Mouse (Mus musculus) forebrain, embryonic 15.5 days (tissue): ENCODE data around the gene Rapgef5. TPM values are rescaled to one million over a fixed set of nuclear protein-coding genes. Genes with fewer than 3 reads are reported as not detected.
A peak's percentile ranks its signal among the peaks of the same experiment; 100 is the strongest.

Experiments used
- ATAC-seq: fragments of 200-750 bp; cut with Nextera tagmentation; replicated peaks from 2 replicates; pipeline ENCODE4 v1.8.0; 2017; ENCODE audit warnings: mild to moderate bottlenecking, moderate TSS enrichment, moderate library complexity
- H3K27ac ChIP-seq: fragments of 300-500 bp; sonication (generic); replicated peaks from 2 replicates; pipeline ENCODE4 v1.5.1; 2015; ENCODE audit warnings: mild to moderate bottlenecking, inconsistent platforms
- H3K27me3 ChIP-seq: fragments of 300-500 bp; sonication (generic); 2 replicates; pipeline ENCODE4 v1.6.1; 2015; ENCODE audit warnings: inconsistent platforms
- H3K36me3 ChIP-seq: fragments of 300-500 bp; sonication (generic); 2 replicates; pipeline ENCODE4 v1.6.1; 2015; ENCODE audit warnings: mild to moderate bottlenecking, inconsistent platforms
- H3K4me1 ChIP-seq: fragments of 300-500 bp; sonication (generic); 2 replicates; pipeline ENCODE4 v1.6.1; 2015; ENCODE audit warnings: inconsistent platforms
- H3K4me2 ChIP-seq: fragments of 300-500 bp; sonication (generic); replicated peaks from 2 replicates; pipeline ENCODE4 v1.6.1; 2015; ENCODE audit warnings: mild to moderate bottlenecking, inconsistent platforms
- H3K4me3 ChIP-seq: fragments of 300-500 bp; sonication (generic); 2 replicates; pipeline ENCODE4 v1.5.1; 2015; ENCODE audit warnings: mild to moderate bottlenecking, inconsistent platforms
- H3K9ac ChIP-seq: fragments of 300-500 bp; sonication (generic); replicated peaks from 2 replicates; pipeline ENCODE4 v1.6.1; 2015; ENCODE audit warnings: mild to moderate bottlenecking, inconsistent platforms
- H3K9me3 ChIP-seq: fragments of 300-500 bp; sonication (generic); 2 replicates; pipeline ENCODE4 v1.6.1; 2016; ENCODE audit warnings: inconsistent platforms
- WGBS: fragments of 180-500 bp; shearing (Covaris S2); methylation state at CpG from one replicate; pipeline ENCODE4 v1.1.7; 2015; ENCODE audit warnings: mixed read lengths; 5-methylcytosine and 5-hydroxymethylcytosine counted together
- polyA plus RNA-seq: library from polyadenylated mRNA; unstranded; fragments of >200 nt; fragmentation: Nextera tagmentation; extraction: Ambion mirVana; gene quantifications from 2 replicates; pipeline ENCODE4 v1.2.1, GENCODE M21; 2015

The Rapgef5 gene
- polyA plus RNA-seq, 1 experiment from 2014 or later, result 31.0 TPM

DNA sequence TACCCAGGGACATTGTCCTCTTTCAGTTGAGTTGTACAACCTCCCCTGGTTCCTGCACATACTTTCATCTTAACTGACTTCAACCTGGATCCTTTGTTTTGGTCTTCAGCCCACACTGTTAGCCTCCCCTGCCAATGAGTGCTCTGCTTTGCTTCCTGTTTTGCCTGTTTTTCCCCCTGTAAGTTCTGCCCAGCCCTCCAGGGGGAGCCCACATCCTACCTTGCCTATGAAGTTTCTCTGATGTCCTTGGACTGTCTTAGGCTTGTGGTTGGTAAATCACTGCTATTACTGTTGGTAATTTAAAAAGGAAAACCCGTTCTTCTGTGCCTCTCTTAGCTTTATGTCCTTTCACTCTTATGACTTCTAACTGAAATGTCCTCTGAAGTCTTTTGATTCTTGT, 69.8 kb downstream of the Rapgef5 start:
- ATAC-seq, result no peak
- no peaks in the 10 kb centered on the region for H3K9me3 ChIP-seq

GRCm38 (mm10) chr12:117589186-117589585, 72.9 kb downstream of the Rapgef5 start:
- Histone ChIP-seq H3K4me1 (no peaks in the 10 kb centered on the region), H3K27me3 (no peaks in the 10 kb centered on the region), H3K4me2 (no peak overlapping the region), H3K9me3 (no peaks in the 10 kb centered on the region), H3K9ac (no peak overlapping the region), H3K4me3 (no peak overlapping the region), H3K36me3 (no peaks in the 10 kb centered on the region), H3K27ac (no peak overlapping the region)
- ATAC-seq, result no peak
- WGBS, result 98% methylated on average over 2 of the region's 2 CpGs

More for the DNA sequence above, 69.8 kb downstream of the Rapgef5 start:
- H3K4me3 ChIP-seq, result no peak overlapping the region
- no peaks in the 10 kb centered on the region for H3K27me3 ChIP-seq
- no peak overlapping the region for H3K9ac ChIP-seq
- H3K4me1 ChIP-seq, result no peaks in the 10 kb centered on the region
- no peak overlapping the region for H3K27ac ChIP-seq
- no peaks in the 10 kb centered on the region for H3K36me3 ChIP-seq
- no peak overlapping the region for H3K4me2 ChIP-seq
- 39% methylated on average over 1 of the region's 1 CpGs for WGBS

GRCm38 (mm10) chr12:117592019-117592418, 75.7 kb downstream of the Rapgef5 start:
- H3K27me3 ChIP-seq, result no peaks in the 10 kb centered on the region
- no peak overlapping the region for H3K9ac ChIP-seq
- no peak overlapping the region for H3K4me2 ChIP-seq
- H3K36me3 ChIP-seq, result no peaks in the 10 kb centered on the region
- WGBS, result 37% methylated on average over 2 of the region's 2 CpGs
- no peak overlapping the region for H3K4me3 ChIP-seq
- no peaks in the 10 kb centered on the region for H3K9me3 ChIP-seq
- H3K27ac ChIP-seq, result no peak overlapping the region
- ATAC-seq, result no peak
- H3K4me1 ChIP-seq, result no peaks in the 10 kb centered on the region

DNA sequence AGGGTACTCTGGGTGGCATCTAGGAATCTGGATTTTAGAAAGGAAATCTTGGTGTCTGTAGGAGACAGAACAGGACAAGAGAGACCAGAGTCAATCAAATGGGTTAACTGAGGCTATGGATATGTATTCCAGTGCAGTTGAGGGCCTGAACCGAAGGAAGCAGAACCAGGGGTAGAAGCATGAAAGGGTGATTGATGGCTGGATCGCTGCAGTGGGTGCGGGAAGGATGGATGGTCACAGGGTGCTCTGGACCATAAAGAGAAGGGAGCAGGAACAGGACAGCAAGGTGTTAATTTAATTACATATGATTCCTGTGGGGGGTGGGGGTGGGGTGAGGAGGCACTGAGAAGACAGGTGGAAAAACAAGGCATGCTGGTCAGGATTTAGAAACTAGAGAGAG, 76.3 kb downstream of the Rapgef5 start:
- 65% methylated on average over 3 of the region's 3 CpGs for WGBS
- Histone ChIP-seq H3K27ac (no peak overlapping the region), H3K27me3 (no peaks in the 10 kb centered on the region), H3K36me3 (no peaks in the 10 kb centered on the region), H3K4me2 (no peak overlapping the region), H3K9me3 (no peaks in the 10 kb centered on the region), H3K4me3 (no peak overlapping the region), H3K9ac (no peak overlapping the region), H3K4me1 (no peaks in the 10 kb centered on the region)
- ATAC-seq, result no peak

DNA sequence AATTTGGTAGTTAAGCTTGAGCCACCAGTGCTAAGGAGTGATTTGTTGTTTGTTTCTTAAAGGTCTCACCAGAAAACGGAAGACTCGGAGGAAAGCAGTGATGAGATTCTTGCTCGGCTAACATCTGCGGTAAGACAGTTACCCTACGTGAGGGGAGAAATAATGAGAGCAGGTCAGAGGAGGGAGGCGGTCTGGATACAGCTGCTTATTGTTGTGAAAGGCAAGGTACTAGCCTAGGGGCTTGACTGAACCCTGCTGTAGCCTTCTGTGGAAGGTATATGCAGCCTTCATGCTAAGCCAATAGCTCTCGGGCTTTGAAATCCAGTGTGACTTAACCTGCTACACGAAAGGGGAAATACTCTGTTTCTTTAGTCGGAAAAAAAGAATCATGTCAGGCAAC, 78.9 kb downstream of the Rapgef5 start:
- Histone ChIP-seq H3K4me3 (no peak overlapping the region), H3K27me3 (no peaks in the 10 kb centered on the region), H3K9ac (no peak overlapping the region), H3K4me2 (no peak overlapping the region), H3K9me3 (no peaks in the 10 kb centered on the region), H3K27ac (no peak overlapping the region), H3K36me3 (no peaks in the 10 kb centered on the region), H3K4me1 (no peaks in the 10 kb centered on the region)
- no peak for ATAC-seq
- 73% methylated on average over 9 of the region's 9 CpGs for WGBS

- no peak overlapping the region for H3K9ac ChIP-seq
- H3K4me1 ChIP-seq, result no peaks in the 10 kb centered on the region
- no peaks in the 10 kb centered on the region for H3K9me3 ChIP-seq
- H3K27ac ChIP-seq, result no peak overlapping the region
- no peak overlapping the region for H3K4me2 ChIP-seq
- H3K27me3 ChIP-seq, result no peaks in the 10 kb centered on the region
- no peak overlapping the region for H3K4me3 ChIP-seq
- ATAC-seq, result no peak
- 70% methylated on average over 2 of the region's 2 CpGs for WGBS
- H3K36me3 ChIP-seq, result no peaks in the 10 kb centered on the region
Measured at GRCm38 (mm10) chr12:117598190-117598589, 81.9 kb downstream of the Rapgef5 start.

GRCm38 (mm10) chr12:117605966-117606365, 89.7 kb downstream of the Rapgef5 start:
- Histone ChIP-seq H3K4me1 (no peaks in the 10 kb centered on the region), H3K9me3 (no peaks in the 10 kb centered on the region), H3K27ac (no peak overlapping the region), H3K27me3 (no peaks in the 10 kb centered on the region), H3K4me2 (no peak overlapping the region), H3K36me3 (no peaks in the 10 kb centered on the region), H3K9ac (no peak overlapping the region), H3K4me3 (no peak overlapping the region)
- no peak for ATAC-seq
- 79% methylated on average over 3 of the region's 3 CpGs for WGBS

DNA sequence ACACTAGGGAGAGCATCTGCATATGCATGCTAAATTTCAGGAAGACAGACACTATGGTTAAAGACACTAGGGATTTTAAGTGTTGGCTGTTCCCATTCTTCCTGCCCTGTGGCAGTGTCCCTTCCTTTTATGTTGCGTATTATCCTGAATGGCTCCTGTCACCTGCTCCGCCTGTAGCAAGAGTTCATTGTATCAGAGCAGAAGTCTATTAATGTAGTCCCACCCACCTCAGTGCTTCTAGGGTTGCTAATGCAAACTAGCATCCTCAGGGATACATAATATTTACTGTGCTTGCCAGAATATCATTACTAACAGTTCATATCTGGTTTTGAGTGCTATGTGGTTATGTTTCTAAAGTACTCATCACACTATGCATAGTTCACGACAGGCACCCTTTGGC, 96.4 kb downstream of the Rapgef5 start:
- Histone ChIP-seq H3K4me2 (no peak overlapping the region), H3K27ac (no peak overlapping the region), H3K27me3 (no peaks in the 10 kb centered on the region), H3K9ac (no peak overlapping the region), H3K4me1 (no peaks in the 10 kb centered on the region), H3K9me3 (no peaks in the 10 kb centered on the region), H3K4me3 (no peak overlapping the region), H3K36me3 (no peaks in the 10 kb centered on the region)
- 73% methylated on average over 3 of the region's 3 CpGs for WGBS
- ATAC-seq, result no peak

DNA sequence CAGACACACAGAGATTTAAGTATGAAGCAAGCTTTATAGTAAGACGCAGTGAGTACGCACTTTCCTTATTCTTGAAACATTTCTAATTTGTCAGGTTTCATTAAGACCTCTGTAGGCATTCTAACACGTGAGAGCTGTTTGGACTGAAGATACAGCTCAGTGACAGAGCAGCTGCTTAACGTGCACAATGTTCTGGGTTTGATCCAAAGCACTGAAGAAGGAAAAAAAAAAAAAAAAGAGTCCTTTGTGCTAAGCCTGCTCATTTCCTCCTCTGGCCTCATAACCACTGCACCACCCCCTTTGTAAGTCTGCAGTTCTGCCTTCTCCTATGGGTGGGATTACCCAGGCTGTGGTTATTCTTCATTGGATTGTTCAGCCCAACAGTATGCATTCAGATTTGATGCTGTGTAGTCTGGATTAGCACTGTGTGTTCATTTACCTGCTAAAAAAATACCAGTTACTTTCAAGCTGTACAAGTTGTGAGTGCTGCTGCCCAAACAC, 103.3 kb downstream of the Rapgef5 start:
- no peaks in the 10 kb centered on the region for H3K36me3 ChIP-seq
- H3K9me3 ChIP-seq, result no peaks in the 10 kb centered on the region
- no peak overlapping the region for H3K4me3 ChIP-seq
- H3K4me1 ChIP-seq, result peaks cover 9% of the 10 kb centered on the region; the same call in 1 of the 2 replicates
- no peak overlapping the region for H3K27ac ChIP-seq
- WGBS, result 41% methylated on average over 4 of the region's 4 CpGs
- H3K9ac ChIP-seq, result no peak overlapping the region
- no peak overlapping the region for H3K4me2 ChIP-seq
- no peak for ATAC-seq
- peaks cover 10% of the 10 kb centered on the region for H3K27me3 ChIP-seq

- Histone ChIP-seq H3K27ac (no peak overlapping the region), H3K9me3 (no peaks in the 10 kb centered on the region), H3K9ac (no peak overlapping the region), H3K36me3 (no peaks in the 10 kb centered on the region), H3K4me2 (no peak overlapping the region), H3K4me1 (peaks cover 26% of the 10 kb centered on the region), H3K27me3 (peaks cover 13% of the 10 kb centered on the region), H3K4me3 (no peak overlapping the region)
- WGBS, result 82% methylated on average over 2 of the region's 2 CpGs
- ATAC-seq, result no peak
Measured at GRCm38 (mm10) chr12:117622972-117623371, 106.7 kb downstream of the Rapgef5 start.

DNA sequence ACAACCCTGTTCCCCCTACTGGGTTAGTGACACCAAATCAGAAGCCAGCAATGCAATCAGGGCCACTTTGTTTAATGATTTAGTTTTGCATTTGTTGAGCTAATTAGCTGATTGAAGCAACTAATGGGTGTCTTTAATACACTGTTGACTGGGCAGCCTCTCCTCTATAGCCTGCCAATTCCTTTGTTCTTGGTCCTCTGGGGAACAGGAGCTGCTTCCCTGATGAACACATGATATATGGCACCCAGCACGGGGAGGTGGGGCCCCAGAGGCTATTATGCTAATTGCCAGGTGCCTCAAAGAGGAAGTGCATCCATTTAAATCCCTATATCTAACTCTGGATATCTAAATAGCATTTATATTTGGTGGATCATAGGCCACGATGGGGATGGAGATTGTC, 111.0 kb downstream of the Rapgef5 start:
- no peaks in the 10 kb centered on the region for H3K36me3 ChIP-seq
- peaks cover 27% of the 10 kb centered on the region for H3K4me1 ChIP-seq
- H3K9ac ChIP-seq, result no peak overlapping the region
- H3K4me3 ChIP-seq, result no peak overlapping the region
- ATAC-seq, result peak; percentile 98
- H3K27me3 ChIP-seq, result peaks cover 15% of the 10 kb centered on the region
- no peaks in the 10 kb centered on the region for H3K9me3 ChIP-seq
- WGBS, result 11% methylated on average over 2 of the region's 2 CpGs
- H3K4me2 ChIP-seq, result no peak overlapping the region
- H3K27ac ChIP-seq, result peak overlapping the region; percentile 40

GRCm38 (mm10) chr12:117628321-117629093, 112.2 kb downstream of the Rapgef5 start:
- 57% methylated on average over 18 of the region's 18 CpGs for WGBS
- Histone ChIP-seq H3K27me3 (peaks cover 11% of the 10 kb centered on the region), H3K4me2 (no peak overlapping the region)

DNA sequence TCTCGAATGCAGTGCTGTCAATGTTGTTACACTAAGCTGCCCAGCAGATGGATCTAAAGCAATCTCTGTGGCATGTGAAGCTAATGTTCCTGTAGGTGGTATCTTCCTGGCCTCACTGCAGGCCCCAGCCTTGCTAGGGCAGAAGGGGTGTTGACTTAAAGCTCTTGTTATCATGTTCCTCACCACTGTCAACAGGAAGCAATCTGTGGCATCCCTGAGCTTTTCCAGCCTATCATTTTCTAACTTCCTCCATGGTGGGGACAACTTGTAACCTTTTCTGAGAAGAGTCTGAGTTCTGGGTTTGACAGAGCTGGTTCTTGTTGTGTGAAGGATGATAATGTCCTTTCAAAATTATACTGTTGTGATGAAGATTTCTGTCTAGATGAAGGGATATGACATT, 115.9 kb downstream of the Rapgef5 start:
- Histone ChIP-seq H3K9me3 (no peaks in the 10 kb centered on the region), H3K27ac (no peak overlapping the region), H3K4me1 (peaks cover 20% of the 10 kb centered on the region), H3K27me3 (0 out of 2 replicates have a peak, but pooled peaks cover 2% of the 10 kb centered on the region), H3K4me2 (no peak overlapping the region), H3K4me3 (no peak overlapping the region), H3K36me3 (no peaks in the 10 kb centered on the region), H3K9ac (no peak overlapping the region)
- WGBS, result 67% methylated on average over 1 of the region's 1 CpGs
- ATAC-seq, result no peak

More at GRCm38 (mm10) chr12:117628321-117629093, 112.2 kb downstream of the Rapgef5 start:
- H3K9me3 ChIP-seq, result no peaks in the 10 kb centered on the region
- no peaks in the 10 kb centered on the region for H3K36me3 ChIP-seq
- no peak overlapping the region for H3K4me3 ChIP-seq
- peak overlapping the region; percentile 64 for H3K27ac ChIP-seq
- peaks cover 27% of the 10 kb centered on the region for H3K4me1 ChIP-seq
- ATAC-seq, result peak; percentile 41; the same call in 1 of the 2 replicates
- H3K9ac ChIP-seq, result no peak overlapping the region
